Mouse (Mus musculus) lung, embryonic 16.5 days (tissue): ENCODE results near the gene Tmem255a. TPM values are rescaled to one million over a fixed set of nuclear protein-coding genes. Genes with fewer than 3 reads are reported as not detected.
"Not testable (repeated sequence)": the region's sequence is repeated elsewhere in the genome, so short reads cannot be mapped to it uniquely, and the experiment has no call there.

Source experiments
- ATAC-seq: fragments of 200-750 bp; cut with Nextera tagmentation; 2 replicates; pipeline ENCODE4 v1.8.0; 2017; ENCODE audit warnings: low read depth, mild to moderate bottlenecking, moderate library complexity
- H3K27ac ChIP-seq: fragments of 300-500 bp; sonication (generic); 2 replicates; pipeline ENCODE4 v1.5.1; 2014; ENCODE audit warnings: mild to moderate bottlenecking, control low read depth, low read length
- H3K27me3 ChIP-seq: fragments of 300-500 bp; sonication (generic); 2 replicates; pipeline ENCODE4 v1.6.1; 2014; ENCODE audit warnings: low read depth, low read length, mixed read lengths; ENCODE audit not compliant: control insufficient read depth, insufficient read depth
- H3K36me3 ChIP-seq: fragments of 300-500 bp; sonication (generic); 2 replicates; pipeline ENCODE4 v1.6.1; 2014; ENCODE audit warnings: low read length; ENCODE audit not compliant: control insufficient read depth, insufficient read depth
- H3K4me1 ChIP-seq: fragments of 300-500 bp; sonication (generic); replicated peaks from 2 replicates; pipeline ENCODE4 v1.6.1; 2014; ENCODE audit warnings: low read length, mixed read lengths; ENCODE audit not compliant: control insufficient read depth, insufficient read depth
- H3K4me2 ChIP-seq: fragments of 300-500 bp; sonication (generic); 2 replicates; pipeline ENCODE4 v1.6.1; 2014; ENCODE audit warnings: low read depth, low read length, control low read depth
- H3K4me3 ChIP-seq: fragments of 300-500 bp; sonication (generic); 2 replicates; pipeline ENCODE4 v1.5.1; 2014; ENCODE audit warnings: mild to moderate bottlenecking, low read length, control low read depth
- H3K9ac ChIP-seq: fragments of 300-500 bp; sonication (generic); 2 replicates; pipeline ENCODE4 v1.6.1; 2014; ENCODE audit warnings: low read length, control low read depth
- H3K9me3 ChIP-seq: fragments of 300-500 bp; sonication (generic); 2 replicates; pipeline ENCODE4 v1.6.1; 2016; ENCODE audit warnings: low read length; ENCODE audit not compliant: control insufficient read depth
- WGBS: fragments of 180-500 bp; shearing (Covaris S2); extraction: QIAGEN DNeasy Blood & Tissue Kit; methylation state at CpG from one replicate; pipeline ENCODE4 v1.1.7; 2014; 5-methylcytosine and 5-hydroxymethylcytosine counted together
- microRNA-seq: library from miRNA; unstranded; fragments of <30 nt; microRNA quantifications from one replicate; pipeline ENCODE4, GENCODE M21; 2016
- polyA plus RNA-seq: library from polyadenylated mRNA; unstranded; fragments of >200 nt; fragmentation: Nextera tagmentation; extraction: Ambion mirVana; gene quantifications from 2 replicates; pipeline ENCODE4 v1.2.1, GENCODE M21; 2015

Gene Tmem255a
- polyA plus RNA-seq, 1 experiment from 2014 or later: 24.5 TPM

GRCm38 (mm10) chrX:38180656-38181607 is 71.3 kb downstream of the Tmem255a start:
- ATAC-seq: peak; percentile 65
- peak overlapping the region; percentile 69 for H3K4me2 ChIP-seq

DNA sequence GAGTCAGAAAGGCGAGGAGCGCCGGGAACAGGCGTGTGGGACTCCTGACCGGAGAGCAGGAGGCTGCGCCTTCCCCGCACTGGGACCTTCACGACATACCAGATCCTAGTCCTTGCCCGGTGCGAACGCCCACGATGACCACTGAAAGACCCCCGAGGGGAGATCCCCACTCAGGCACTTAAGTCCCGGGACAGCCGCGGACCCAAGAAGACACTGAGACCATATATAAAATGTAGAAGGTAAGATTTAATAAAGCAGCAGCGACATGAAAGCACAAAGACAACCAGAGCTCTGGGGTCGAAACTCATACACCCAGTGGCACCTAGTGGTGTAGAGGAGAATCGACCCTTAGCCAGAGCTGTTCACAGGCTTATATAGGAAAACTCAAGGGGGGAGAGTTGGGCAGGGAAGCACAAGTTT is 72.3 kb downstream of the Tmem255a start:
- H3K4me1 ChIP-seq, H3K36me3 ChIP-seq, H3K9me3 ChIP-seq, H3K27ac ChIP-seq, H3K27me3 ChIP-seq: not testable (repeated sequence)
- Histone ChIP-seq H3K9ac (peak overlapping the region; percentile 45; the same call in 1 of the 2 replicates), H3K4me2 (peak overlapping the region; percentile 69), H3K4me3 (peak overlapping the region; percentile 31)
- peak; percentile 79 for ATAC-seq
- 26% methylated on average over 19 of the region's 19 CpGs for WGBS

More at GRCm38 (mm10) chrX:38180656-38181607, 71.3 kb downstream of the Tmem255a start:
- no peaks in the 10 kb centered on the region for H3K36me3 ChIP-seq
- peak overlapping the region; percentile 54 for H3K9ac ChIP-seq
- H3K4me3 ChIP-seq: peak overlapping the region; percentile 47
- H3K27me3 ChIP-seq: no peaks in the 10 kb centered on the region
- peak overlapping the region; percentile 47; the same call in 1 of the 2 replicates for H3K27ac ChIP-seq
- WGBS: 19% methylated on average over 38 of the region's 38 CpGs
- no peaks in the 10 kb centered on the region for H3K4me1 ChIP-seq
- no peaks in the 10 kb centered on the region for H3K9me3 ChIP-seq

- Histone ChIP-seq H3K4me1 (no peaks in the 10 kb centered on the region), H3K4me2 (no peak overlapping the region), H3K36me3 (no peaks in the 10 kb centered on the region), H3K27me3 (no peaks in the 10 kb centered on the region), H3K4me3 (no peak overlapping the region), H3K27ac (no peak overlapping the region), H3K9me3 (no peaks in the 10 kb centered on the region), H3K9ac (no peak overlapping the region)
- WGBS: 77% methylated on average over 4 of the region's 4 CpGs
- ATAC-seq: no peak
These were observed 85.6 kb downstream of the Tmem255a start for GRCm38 (mm10) chrX:38166592-38166991.

GRCm38 (mm10) chrX:38166064-38166463 is 86.2 kb downstream of the Tmem255a start:
- no peak overlapping the region for H3K4me2 ChIP-seq
- H3K9me3 ChIP-seq: no peaks in the 10 kb centered on the region
- H3K27ac ChIP-seq: no peak overlapping the region
- H3K36me3 ChIP-seq: no peaks in the 10 kb centered on the region
- no peak overlapping the region for H3K4me3 ChIP-seq
- ATAC-seq: no peak
- no peak overlapping the region for H3K9ac ChIP-seq
- 67% methylated on average over 9 of the region's 9 CpGs for WGBS
- H3K27me3 ChIP-seq: no peaks in the 10 kb centered on the region
- H3K4me1 ChIP-seq: no peaks in the 10 kb centered on the region

- H3K4me3 ChIP-seq: no peak overlapping the region
- H3K4me1 ChIP-seq: no peaks in the 10 kb centered on the region
- H3K36me3 ChIP-seq: no peaks in the 10 kb centered on the region
- no peak for ATAC-seq
- H3K9me3 ChIP-seq: no peaks in the 10 kb centered on the region
- WGBS: 86% methylated on average over 3 of the region's 3 CpGs
- no peak overlapping the region for H3K9ac ChIP-seq
- no peaks in the 10 kb centered on the region for H3K27me3 ChIP-seq
- no peak overlapping the region for H3K27ac ChIP-seq
- no peak overlapping the region for H3K4me2 ChIP-seq
These were observed 86.9 kb downstream of the Tmem255a start for GRCm38 (mm10) chrX:38165315-38165714.

DNA sequence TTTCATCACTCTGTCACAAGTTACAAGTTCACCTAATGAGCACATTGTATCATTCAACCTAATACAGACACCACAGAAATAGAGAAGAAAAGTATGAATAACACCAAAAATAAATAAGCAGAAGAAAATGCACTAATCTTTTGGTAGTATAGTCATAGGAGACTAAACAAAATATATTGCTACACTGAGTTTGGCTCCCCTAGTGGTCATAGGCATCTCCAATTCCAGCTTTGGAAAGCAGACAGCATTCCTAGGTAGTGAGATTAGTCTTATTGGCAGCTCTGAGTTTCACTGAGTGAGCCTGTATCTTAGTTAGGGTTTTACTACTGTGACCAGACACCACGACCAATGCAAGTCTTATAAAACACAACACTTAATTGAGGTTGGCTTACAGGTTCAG is 93.1 kb downstream of the Tmem255a start:
- no peaks in the 10 kb centered on the region for H3K36me3 ChIP-seq
- WGBS: 79% methylated on average over 1 of the region's 1 CpGs
- no peak for ATAC-seq
- H3K27ac ChIP-seq: no peak overlapping the region
- no peaks in the 10 kb centered on the region for H3K4me1 ChIP-seq
- no peaks in the 10 kb centered on the region for H3K27me3 ChIP-seq
- no peak overlapping the region for H3K4me2 ChIP-seq
- no peak overlapping the region for H3K4me3 ChIP-seq
- H3K9ac ChIP-seq: no peak overlapping the region
- H3K9me3 ChIP-seq: no peaks in the 10 kb centered on the region

Small RNAs within 50 kb of the gene (microRNA-seq; reads per million reads assigned to microRNA genes)
- gene Mir3110: 0.79 reads per million

Other genes with a start within 250 kb of the Tmem255a start
- gene Btg1-ps1, start 233.6 kb downstream of the Tmem255a start, polyA plus RNA-seq: not detected in 2 replicates
- not detected in 2 replicates for gene Btg1-ps2, start 209.3 kb downstream of the Tmem255a start, polyA plus RNA-seq
- gene Rhox10, start 186.0 kb downstream of the Tmem255a start, polyA plus RNA-seq: not detected in 2 replicates
- gene Rhox11, start 167.3 kb downstream of the Tmem255a start, polyA plus RNA-seq: not detected in 2 replicates
- gene Rhox12, start 141.5 kb downstream of the Tmem255a start, polyA plus RNA-seq: not detected in 2 replicates
- gene Rhox13, start 131.2 kb downstream of the Tmem255a start, polyA plus RNA-seq: not detected in 2 replicates
- gene Zbtb33, start 62.6 kb downstream of the Tmem255a start, polyA plus RNA-seq: 2.7 and 3.6 TPM in 2 replicates
- gene Atp1b4, start 63.7 kb upstream of the Tmem255a start, polyA plus RNA-seq: 1.3 and 3.6 TPM in 2 replicates
- 167 and 170 TPM in 2 replicates for gene Lamp2, start 204.0 kb upstream of the Tmem255a start, polyA plus RNA-seq